In the genomic region with DNA sequence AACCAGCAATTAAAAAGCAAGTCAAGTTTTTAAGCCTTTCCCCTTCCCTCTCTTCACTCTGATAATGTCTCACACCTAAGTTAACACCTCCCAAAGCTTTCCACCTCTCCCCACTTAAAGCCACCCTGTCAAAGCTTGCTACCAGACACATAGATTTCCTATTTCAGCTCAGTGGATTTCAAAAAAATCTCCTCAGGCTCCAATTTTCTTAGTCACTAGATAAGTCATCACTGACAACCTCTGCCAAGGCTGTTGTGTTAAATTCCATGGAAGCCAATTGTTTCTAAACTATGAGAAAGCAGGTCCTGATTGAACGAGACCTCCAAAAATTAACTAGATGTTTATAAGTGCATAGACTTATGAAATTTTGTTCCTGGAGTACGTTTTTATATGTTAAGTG, we compare ENCODE assay signal across 20 mouse cellular contexts.
"Had no signal": no experiment of that assay in that cellular context is flagged by ENCODE, and none has a peak within 500 bp of the region (broad histone marks: within the 10 kb centered on the region; RNA-seq: fewer than 3 reads in every experiment).

No protein-coding gene starts in this region.

- DNase-seq: kidney, adult 2 months; kidney, postnatal 25 days; layer of hippocampus, postnatal 36 days; liver, embryonic 13.5 days; lung, adult 2 months; lung, postnatal 14 days; lung, postnatal 4 days; right cerebral cortex, adult 18-20 months; right cerebral cortex, postnatal 14 days; right cerebral cortex, postnatal 4 days; thymus, adult 2 months; thymus, postnatal 14 days; thymus, postnatal 4 days had no signal

- H3K27me3 ChIP-seq: liver, embryonic 13.5 days; midbrain, embryonic 15.5 days; neural tube, embryonic 15.5 days; stomach, embryonic 15.5 days had no signal

- H3K4me2 ChIP-seq: liver, embryonic 13.5 days; midbrain, embryonic 12.5 days; midbrain, embryonic 15.5 days; neural tube, embryonic 12.5 days; neural tube, embryonic 15.5 days; stomach, embryonic 15.5 days had no signal

- H3K4me1 ChIP-seq: liver, embryonic 13.5 days; stomach, embryonic 15.5 days had no signal

- H3K4me3 ChIP-seq: left cerebral cortex, adult 2 months; liver, embryonic 13.5 days; midbrain, embryonic 12.5 days; midbrain, embryonic 15.5 days; neural tube, embryonic 12.5 days; neural tube, embryonic 15.5 days; stomach, embryonic 15.5 days had no signal

- H3K9ac ChIP-seq: liver, embryonic 13.5 days; midbrain, embryonic 12.5 days; midbrain, embryonic 15.5 days; neural tube, embryonic 12.5 days; neural tube, embryonic 15.5 days; stomach, embryonic 15.5 days had no signal

- ATAC-seq: midbrain, embryonic 15.5 days had no signal

- H3K9me3 ChIP-seq: liver, embryonic 13.5 days; midbrain, embryonic 12.5 days; midbrain, embryonic 15.5 days; neural tube, embryonic 12.5 days; neural tube, embryonic 15.5 days; stomach, embryonic 15.5 days had no signal

- H3K27ac ChIP-seq: kidney, postnatal 0 days; left cerebral cortex, adult 2 months; liver, embryonic 13.5 days; midbrain, embryonic 12.5 days; midbrain, embryonic 15.5 days; neural tube, embryonic 12.5 days; neural tube, embryonic 15.5 days; stomach, embryonic 15.5 days had no signal

- H3K36me3 ChIP-seq: liver, embryonic 13.5 days; midbrain, embryonic 12.5 days; midbrain, embryonic 15.5 days; neural tube, embryonic 12.5 days; neural tube, embryonic 15.5 days; stomach, embryonic 15.5 days had no signal
